Mouse (Mus musculus): ENCODE measurements around the gene Prkag2.

The Prkag2 gene

GRCm38 (mm10) chr5:24993190-24993589 lies 107.3 kb downstream of the Prkag2 start:
- CTCF ChIA-PET = interaction anchor here in 1 of 4 experiments (1.4 kb wide), 1 partner anchor 10 kb away, joined by 5 read pairs; no protein-coding TSS in a partner anchor
- POLR2A ChIA-PET = interaction anchor here in 1 of 4 experiments (0.7 to 1.1 kb wide), 2 partner anchors 11 to 100 kb away, joined by 3 read pairs; no protein-coding TSS in a partner anchor

GRCm38 (mm10) chr5:24991575-24991974 lies 108.9 kb downstream of the Prkag2 start:
- ChIA-PET POLR2A (interaction anchor here in 2 of 4 experiments (1.2 to 1.7 kb wide), 2 partner anchors 19 to 306 kb away, joined by 4 to 6 read pairs; partner anchors contain the start of gene Nub1 (in 1 of the 2)), CTCF (interaction anchor here in 2 of 4 experiments (1.1 to 1.4 kb wide), 3 partner anchors 8 to 19 kb away, joined by 4 to 7 read pairs (median 4); no protein-coding TSS in a partner anchor)

- CTCF ChIA-PET = interaction anchor here in 1 of 4 experiments (1.4 kb wide), 2 partner anchors 16 to 20 kb away, joined by 4 to 8 read pairs; no protein-coding TSS in a partner anchor
- POLR2A ChIA-PET = no interaction called here
Measured at GRCm38 (mm10) chr5:24990460-24990859, 110.0 kb downstream of the Prkag2 start.

GRCm38 (mm10) chr5:24989683-24990082 lies 110.8 kb downstream of the Prkag2 start:
- ChIA-PET POLR2A (no interaction called here), CTCF (interaction anchor here in 1 of 4 experiments (0.7 to 1.4 kb wide), 2 partner anchors 17 to 21 kb away, joined by 3 to 8 read pairs; no protein-coding TSS in a partner anchor)

- ChIA-PET CTCF (interaction anchor here in 2 of 4 experiments (0.8 to 2.6 kb wide), 6 partner anchors 8 to 86 kb away, joined by 3 to 13 read pairs (median 4); no protein-coding TSS in a partner anchor), POLR2A (interaction anchor here in 2 of 4 experiments (0.6 to 2.4 kb wide), 6 partner anchors 8 to 1526 kb away, joined by 3 to 9 read pairs (median 4); no protein-coding TSS in a partner anchor)
Measured at GRCm38 (mm10) chr5:24986956-24987355, 113.5 kb downstream of the Prkag2 start.

- ChIA-PET POLR2A (interaction anchor here in 2 of 4 experiments (0.6 to 2.4 kb wide), 8 partner anchors 8 to 1526 kb away, joined by 3 to 9 read pairs (median 4); no protein-coding TSS in a partner anchor), CTCF (interaction anchor here in 3 of 4 experiments (1.0 to 2.6 kb wide), 7 partner anchors 9 to 85 kb away, joined by 3 to 13 read pairs (median 5); no protein-coding TSS in a partner anchor)
Measured at GRCm38 (mm10) chr5:24986204-24986940, 114.1 kb downstream of the Prkag2 start.

- ChIA-PET CTCF (interaction anchor here in 3 of 4 experiments (1.1 to 4.9 kb wide), 8 partner anchors 9 to 85 kb away, joined by 3 to 27 read pairs (median 6); no protein-coding TSS in a partner anchor), POLR2A (interaction anchor here in 2 of 4 experiments (0.5 to 2.4 kb wide), 6 partner anchors 9 to 255 kb away, joined by 3 to 9 read pairs (median 6); partner anchors contain the start of gene Wdr86 (in 1 of the 2))
Measured at GRCm38 (mm10) chr5:24985434-24986176, 114.8 kb downstream of the Prkag2 start.

- POLR2A ChIA-PET = interaction anchor here in 3 of 4 experiments (0.6 to 1.8 kb wide), 4 partner anchors 11 to 206 kb away, joined by 3 to 7 read pairs (median 4); no protein-coding TSS in a partner anchor
- CTCF ChIA-PET = interaction anchor here (0.6 to 4.9 kb wide), 13 partner anchors 8 to 816 kb away, joined by 3 to 27 read pairs (median 5); no protein-coding TSS in a partner anchor
Measured at GRCm38 (mm10) chr5:24984157-24984556, 116.3 kb downstream of the Prkag2 start.

- ChIA-PET CTCF (interaction anchor here (0.6 to 4.9 kb wide), 15 partner anchors 9 to 816 kb away, joined by 3 to 27 read pairs (median 4); no protein-coding TSS in a partner anchor), POLR2A (interaction anchor here in 3 of 4 experiments (0.6 to 1.7 kb wide), 6 partner anchors 11 to 298 kb away, joined by 3 to 4 read pairs (median 3); partner anchors contain the start of gene Nub1 (in 1 of the 3))
Measured at GRCm38 (mm10) chr5:24983539-24983938, 116.9 kb downstream of the Prkag2 start.

GRCm38 (mm10) chr5:24982258-24982657 lies 118.2 kb downstream of the Prkag2 start:
- ChIA-PET CTCF (interaction anchor here (0.5 to 4.9 kb wide), 12 partner anchors 15 to 330 kb away, joined by 3 to 27 read pairs (median 4); partner anchors contain the start of gene Nub1 (in 1 of the 4)), POLR2A (interaction anchor here in 2 of 4 experiments (0.6 to 1.7 kb wide), 6 partner anchors 11 to 297 kb away, joined by 3 to 4 read pairs (median 3); partner anchors contain the start of gene Nub1 (in 1 of the 2))

GRCm38 (mm10) chr5:24981765-24982164 lies 118.7 kb downstream of the Prkag2 start:
- ChIA-PET CTCF (interaction anchor here in 2 of 4 experiments (0.6 to 4.9 kb wide), 7 partner anchors 24 to 296 kb away, joined by 3 to 24 read pairs (median 4); partner anchors contain the start of gene Nub1 (in 1 of the 2)), POLR2A (interaction anchor here in 2 of 4 experiments (0.5 to 1.7 kb wide), 7 partner anchors 11 to 527 kb away, joined by 3 to 4 read pairs (median 3); partner anchors contain the start of gene Nub1 (in 1 of the 2))

- POLR2A ChIA-PET = interaction anchor here in 1 of 4 experiments (0.9 kb wide), 1 partner anchor 15 kb away, joined by 3 read pairs; no protein-coding TSS in a partner anchor
Measured at GRCm38 (mm10) chr5:24979968-24980345, 120.5 kb downstream of the Prkag2 start.

GRCm38 (mm10) chr5:24979312-24979967 lies 121.0 kb downstream of the Prkag2 start:
- CTCF ChIA-PET = interaction anchor here in 2 of 4 experiments (1.1 to 1.7 kb wide), 2 partner anchors 31 to 94 kb away, joined by 3 to 4 read pairs; no protein-coding TSS in a partner anchor

More at GRCm38 (mm10) chr5:24979968-24980345, 120.5 kb downstream of the Prkag2 start:
- CTCF ChIA-PET = interaction anchor here in 2 of 4 experiments (1.0 to 1.7 kb wide), 2 partner anchors 31 to 229 kb away, joined by 3 to 4 read pairs; no protein-coding TSS in a partner anchor

GRCm38 (mm10) chr5:24976907-24977306 lies 123.5 kb downstream of the Prkag2 start:
- CTCF ChIA-PET = interaction anchor here in 2 of 4 experiments (1.2 to 2.9 kb wide), 7 partner anchors 9 to 593 kb away, joined by 3 to 12 read pairs (median 7); no protein-coding TSS in a partner anchor

More at GRCm38 (mm10) chr5:24979312-24979967, 121.0 kb downstream of the Prkag2 start:
- POLR2A ChIA-PET = interaction anchor here in 2 of 4 experiments (0.7 to 0.9 kb wide), 2 partner anchors 16 to 22 kb away, joined by 3 read pairs; no protein-coding TSS in a partner anchor

GRCm38 (mm10) chr5:24976236-24976635 lies 124.2 kb downstream of the Prkag2 start:
- CTCF ChIA-PET = interaction anchor here (0.6 to 2.9 kb wide), 10 partner anchors 9 to 758 kb away, joined by 3 to 12 read pairs (median 6); no protein-coding TSS in a partner anchor
- POLR2A ChIA-PET = interaction anchor here in 3 of 4 experiments (0.5 to 1.6 kb wide), 15 partner anchors 9 to 295 kb away, joined by 3 to 7 read pairs (median 4); no protein-coding TSS in a partner anchor

More at GRCm38 (mm10) chr5:24976907-24977306, 123.5 kb downstream of the Prkag2 start:
- POLR2A ChIA-PET = interaction anchor here in 3 of 4 experiments (0.8 to 1.6 kb wide), 16 partner anchors 9 to 226 kb away, joined by 3 to 7 read pairs (median 4); partner anchors contain the start of gene Rheb (in 1 of the 3)

GRCm38 (mm10) chr5:24975100-24975499 lies 125.3 kb downstream of the Prkag2 start:
- ChIA-PET POLR2A (no interaction called here), CTCF (interaction anchor here in 1 of 4 experiments (2.6 to 2.9 kb wide), 2 partner anchors 36 to 48 kb away, joined by 6 to 12 read pairs; no protein-coding TSS in a partner anchor)
